Mouse (Mus musculus) thymus, adult 2 months (tissue): ENCODE measurements around the gene Ctsh. TPM values are rescaled to one million over a fixed set of nuclear protein-coding genes. Genes with fewer than 3 reads are reported as not detected.
A peak's percentile ranks its signal among the peaks of the same experiment; 100 is the strongest.

ENCODE experiments used
- DNase-seq: peaks from one replicate; pipeline ENCODE4 v3.0.0; 2021
- H3K27ac ChIP-seq: fragments of 200-500 bp; 2 replicates; pipeline ENCODE4 v1.5.1; 2012; ENCODE audit warnings: low read length, control low read depth; ENCODE audit not compliant: control insufficient read depth, insufficient read depth
- H3K27me3 ChIP-seq: fragments of 200-500 bp; 2 replicates; pipeline ENCODE4 v1.6.1; 2012; ENCODE audit warnings: mild to moderate bottlenecking, low read length, moderate library complexity, mixed read lengths; ENCODE audit not compliant: control insufficient read depth, insufficient read depth
- H3K36me3 ChIP-seq: fragments of 200-500 bp; 2 replicates; pipeline ENCODE4 v1.6.1; 2012; ENCODE audit warnings: mild to moderate bottlenecking, low read length, moderate library complexity; ENCODE audit not compliant: control insufficient read depth, insufficient read depth
- H3K4me1 ChIP-seq: fragments of 200-500 bp; replicated peaks from 2 replicates; pipeline ENCODE4 v1.6.1; 2012; ENCODE audit warnings: low read length; ENCODE audit not compliant: control insufficient read depth, insufficient read depth
- H3K4me3 ChIP-seq: fragments of 200-500 bp; 2 replicates; pipeline ENCODE4 v1.5.1; 2012; ENCODE audit warnings: mild to moderate bottlenecking, low read length, control low read depth, moderate library complexity; ENCODE audit not compliant: control insufficient read depth, insufficient read depth
- CTCF ChIP-seq: fragments of 200-500 bp; IDR thresholded peaks from 2 replicates; pipeline ENCODE4 v1.5.1; 2012; ENCODE audit warnings: mild to moderate bottlenecking, control low read depth, low read length, moderate library complexity, borderline replicate concordance; ENCODE audit not compliant: control insufficient read depth, poor library complexity, insufficient read depth; ENCODE audit errors: extremely low read depth
- POLR2A ChIP-seq: fragments of 200-500 bp; IDR thresholded peaks from 2 replicates; pipeline ENCODE4 v1.6.1; 2012; ENCODE audit warnings: mild to moderate bottlenecking, low read length, control low read depth, moderate library complexity; ENCODE audit not compliant: control insufficient read depth, poor library complexity, insufficient read depth; ENCODE audit errors: extremely low read depth
- WGBS: fragments of 180-500 bp; shearing (Covaris S2); methylation state at CpG from one replicate; pipeline ENCODE4 v1.1.7; 2018; 5-methylcytosine and 5-hydroxymethylcytosine counted together
- polyA plus RNA-seq: library from polyadenylated mRNA; depleted of rRNA; stranded (reverse); fragments of >200 nt; gene quantifications from 2 replicates; pipeline ENCODE4 v1.2.3, GENCODE M21; 2012; rRNA removed

The Ctsh gene
- polyA plus RNA-seq, result 35.3 and 38.9 TPM in 2 replicates

GRCm38 (mm10) chr9:90053852-90054251, at the start of gene Ctsh:
Ctsh (plus strand) TSS chr9:90054152.
- Histone ChIP-seq H3K27ac (no peak within 1 kb of the TSS), H3K4me1 (no peaks in the 10 kb centered on the region), H3K36me3 (no peaks in the 10 kb centered on the region), H3K27me3 (no peaks in the 10 kb centered on the region; the same call in 1 of the 2 replicates), H3K4me3 (peak within 1 kb of the TSS; percentile 31)
- no peak for TF ChIP-seq POLR2A
- no peak for TF ChIP-seq CTCF
- WGBS, result 59% methylated on average over 2 of the region's 2 CpGs
- no peak for DNase-seq

GRCm38 (mm10) chr9:90006432-90006831, 47.5 kb upstream of the Ctsh start:
- 84% methylated on average over 3 of the region's 3 CpGs for WGBS
- no peak for TF ChIP-seq POLR2A
- no peak for TF ChIP-seq CTCF
- DNase-seq, result no peak
- Histone ChIP-seq H3K27ac (no peak overlapping the region), H3K4me1 (no peaks in the 10 kb centered on the region), H3K27me3 (no peaks in the 10 kb centered on the region), H3K36me3 (no peaks in the 10 kb centered on the region), H3K4me3 (no peak overlapping the region)

GRCm38 (mm10) chr9:90007094-90007493, 46.9 kb upstream of the Ctsh start:
- Histone ChIP-seq H3K36me3 (no peaks in the 10 kb centered on the region), H3K4me3 (no peak overlapping the region), H3K4me1 (no peaks in the 10 kb centered on the region), H3K27ac (no peak overlapping the region), H3K27me3 (no peaks in the 10 kb centered on the region)
- no peak for TF ChIP-seq POLR2A
- no peak for TF ChIP-seq CTCF
- 91% methylated on average over 2 of the region's 2 CpGs for WGBS
- no peak for DNase-seq

GRCm38 (mm10) chr9:90008138-90008537, 45.8 kb upstream of the Ctsh start:
- Histone ChIP-seq H3K4me1 (no peaks in the 10 kb centered on the region), H3K27me3 (no peaks in the 10 kb centered on the region), H3K36me3 (no peaks in the 10 kb centered on the region), H3K27ac (no peak overlapping the region), H3K4me3 (no peak overlapping the region)
- DNase-seq, result no peak
- 92% methylated on average over 6 of the region's 6 CpGs for WGBS
- TF ChIP-seq CTCF, result no peak
- no peak for TF ChIP-seq POLR2A

GRCm38 (mm10) chr9:90011849-90012248, 42.1 kb upstream of the Ctsh start:
- H3K4me3 ChIP-seq, result no peak overlapping the region
- H3K27ac ChIP-seq, result no peak overlapping the region
- no peaks in the 10 kb centered on the region for H3K27me3 ChIP-seq
- no peak for DNase-seq
- TF ChIP-seq CTCF (no peak), POLR2A (no peak)
- H3K36me3 ChIP-seq, result no peaks in the 10 kb centered on the region
- H3K4me1 ChIP-seq, result no peaks in the 10 kb centered on the region
- 80% methylated on average over 2 of the region's 2 CpGs for WGBS

- Histone ChIP-seq H3K4me1 (no peaks in the 10 kb centered on the region), H3K27me3 (no peaks in the 10 kb centered on the region), H3K27ac (no peak overlapping the region), H3K4me3 (no peak overlapping the region), H3K36me3 (no peaks in the 10 kb centered on the region)
- 89% methylated on average over 3 of the region's 3 CpGs for WGBS
- no peak for DNase-seq
- TF ChIP-seq POLR2A, result no peak
- no peak for TF ChIP-seq CTCF
Measured at GRCm38 (mm10) chr9:90014649-90015048, 39.3 kb upstream of the Ctsh start.

- TF ChIP-seq CTCF, result no peak
- TF ChIP-seq POLR2A, result no peak
- WGBS, result 96% methylated on average over 6 of the region's 6 CpGs
- Histone ChIP-seq H3K27ac (no peak overlapping the region), H3K4me1 (no peaks in the 10 kb centered on the region), H3K4me3 (no peak overlapping the region), H3K27me3 (no peaks in the 10 kb centered on the region), H3K36me3 (no peaks in the 10 kb centered on the region)
- DNase-seq, result no peak
Measured at GRCm38 (mm10) chr9:90016204-90016603, 37.7 kb upstream of the Ctsh start.
